Mouse (Mus musculus) retina, postnatal 7 days (tissue): Measurements from ENCODE around the gene Itprip.

Experiments
- DNase-seq: peaks from one replicate; pipeline ENCODE4 v3.0.0-alpha.2; 2012; ENCODE audit warnings: low read depth, low spot score

Itprip gene

GRCm38 (mm10) chr19:47919126-47919965 is at the start of gene Itprip, which contains the start of gene Cfap43:
Itprip (minus strand) TSS chr19:47919299.
Cfap43 (minus strand) TSS chr19:47919287.
- peak; percentile 43 for DNase-seq

DNA sequence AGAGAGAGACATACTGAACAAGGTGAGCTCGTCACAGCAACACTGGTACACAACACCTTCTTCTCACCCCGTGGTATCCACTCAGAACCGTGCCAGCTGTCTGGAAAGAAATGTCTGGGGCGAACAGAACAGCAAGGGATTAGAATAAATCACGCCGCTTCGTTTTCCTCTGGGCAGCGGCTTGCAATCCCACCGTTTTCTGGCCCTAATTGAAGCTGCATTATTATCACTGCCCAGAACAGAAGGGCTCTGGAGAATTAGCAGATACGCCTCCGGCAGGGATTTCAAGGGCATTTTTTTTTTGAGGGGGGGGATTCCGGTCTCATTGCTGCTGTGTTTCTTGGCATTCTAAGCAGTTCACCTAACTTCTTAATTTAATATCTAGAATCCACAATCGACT is 39.1 kb upstream of the Itprip start:
- DNase-seq = no peak

DNA sequence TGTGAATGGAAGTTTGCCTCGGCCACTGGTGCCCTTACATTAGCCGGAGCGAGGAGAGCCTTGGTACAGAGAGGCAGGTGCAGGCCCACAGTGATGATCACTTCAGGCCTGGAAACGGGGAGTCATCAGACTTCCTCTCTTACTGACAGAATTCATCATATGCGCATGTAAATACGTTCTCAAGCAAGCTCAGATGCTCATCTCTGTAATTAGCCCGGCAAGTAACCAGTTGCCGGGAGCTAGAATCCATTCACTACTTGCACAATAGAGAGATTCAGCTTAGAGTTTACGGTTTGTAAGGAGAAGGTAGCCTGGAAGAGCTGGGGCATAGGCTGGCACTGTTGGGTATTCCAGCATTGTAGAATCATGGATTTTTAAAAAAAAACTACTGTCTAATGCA is 34.1 kb upstream of the Itprip start:
- DNase-seq = no peak

GRCm38 (mm10) chr19:47950946-47951345 is 31.8 kb upstream of the Itprip start:
- no peak for DNase-seq

DNA sequence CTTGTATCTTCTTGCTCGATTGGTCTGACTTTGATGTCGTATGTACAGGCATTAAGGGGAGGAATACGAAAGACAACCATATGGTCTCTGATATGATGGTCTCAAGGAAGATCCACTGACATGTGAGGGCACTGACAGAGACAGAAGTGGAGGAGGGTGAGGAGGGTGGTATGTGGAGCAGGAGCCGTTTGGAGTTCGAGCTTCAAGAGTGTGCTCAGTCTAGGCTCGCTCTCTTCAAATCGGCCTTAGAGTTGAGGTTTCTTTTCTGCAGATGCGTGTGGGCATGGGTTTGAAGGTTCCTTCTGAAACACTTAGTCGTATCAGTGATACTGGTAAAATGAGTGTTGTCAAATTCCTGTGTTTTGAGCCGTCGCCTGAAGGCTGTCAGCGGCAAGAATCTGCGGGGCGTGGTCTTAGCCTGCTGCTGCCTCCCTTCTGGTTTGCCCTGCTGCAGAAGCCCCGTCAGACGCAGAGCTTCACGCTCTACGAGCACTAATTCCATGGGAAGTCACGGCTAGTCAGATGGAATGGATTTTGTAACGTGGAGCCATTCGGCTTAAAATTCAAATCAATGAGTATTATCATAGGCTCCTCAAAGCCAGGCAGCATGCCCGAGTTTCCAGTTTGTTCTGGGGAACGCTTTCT is 27.8 kb upstream of the Itprip start:
- DNase-seq = no peak

GRCm38 (mm10) chr19:47939361-47939760 is 20.3 kb upstream of the Itprip start:
- DNase-seq = no peak

GRCm38 (mm10) chr19:47937443-47938406 is 18.6 kb upstream of the Itprip start, which contains the start of gene Cfap58:
Cfap58 (plus strand) TSS chr19:47937675.
- DNase-seq = peak; percentile 54

GRCm38 (mm10) chr19:47936938-47937337 is 17.8 kb upstream of the Itprip start:
- DNase-seq = no peak

DNA sequence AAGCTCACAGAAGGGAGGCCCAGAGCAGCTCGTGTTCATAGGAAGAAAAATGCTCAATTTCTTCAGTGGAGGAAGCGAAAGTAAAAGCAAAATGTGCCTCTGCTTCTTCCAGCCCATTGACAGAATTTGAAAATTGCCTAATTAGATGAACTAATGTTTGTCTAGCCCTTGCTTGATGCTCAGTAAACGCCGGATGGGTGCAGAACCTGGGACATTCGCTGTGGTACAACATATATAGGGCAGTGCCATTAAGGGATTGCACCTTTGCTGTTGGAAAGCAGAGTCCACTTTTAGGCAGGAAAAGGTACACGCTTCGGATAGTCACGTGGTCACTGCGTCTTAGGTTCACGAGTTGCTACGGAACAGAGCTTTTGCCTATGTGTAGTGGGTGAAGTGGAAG is 17.4 kb upstream of the Itprip start:
- no peak for DNase-seq

GRCm38 (mm10) chr19:47935530-47935929 is 16.4 kb upstream of the Itprip start:
- DNase-seq = no peak

GRCm38 (mm10) chr19:47934636-47935238 is 15.6 kb upstream of the Itprip start:
- no peak for DNase-seq

GRCm38 (mm10) chr19:47934146-47934545 is 15.0 kb upstream of the Itprip start:
- no peak for DNase-seq

DNA sequence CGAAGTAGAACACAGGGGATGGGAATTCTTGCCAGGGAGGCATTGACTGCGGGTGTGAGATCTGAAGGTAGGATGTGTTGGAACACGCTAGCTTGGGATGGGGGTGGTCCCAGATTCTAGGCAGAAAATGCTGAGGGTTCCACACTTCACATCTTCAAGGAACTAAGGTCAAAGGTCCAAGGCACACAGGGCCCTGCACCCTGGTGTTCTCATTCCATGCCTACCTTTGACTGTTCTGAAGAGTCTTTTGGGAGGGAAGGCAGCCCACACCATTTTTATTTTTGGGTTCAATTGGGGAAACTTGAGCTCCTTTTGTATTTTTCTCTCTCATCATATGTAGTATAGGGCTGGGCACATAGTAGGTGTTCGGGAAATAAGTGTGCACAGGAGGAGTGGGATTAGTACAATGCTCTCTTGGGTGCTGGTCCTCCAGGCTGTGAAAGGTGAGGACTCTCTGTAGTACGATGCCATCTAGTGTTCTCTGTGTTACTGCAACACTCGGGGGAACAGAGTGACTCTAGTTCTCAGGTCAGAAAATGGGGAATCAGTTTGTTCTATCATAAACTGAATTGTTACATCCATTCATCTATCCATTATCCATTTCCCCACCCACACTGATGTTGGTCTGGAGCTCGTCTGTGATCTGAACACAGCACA is 13.0 kb upstream of the Itprip start:
- no peak for DNase-seq

GRCm38 (mm10) chr19:47929043-47929442 is 9.9 kb upstream of the Itprip start:
- no peak for DNase-seq

DNA sequence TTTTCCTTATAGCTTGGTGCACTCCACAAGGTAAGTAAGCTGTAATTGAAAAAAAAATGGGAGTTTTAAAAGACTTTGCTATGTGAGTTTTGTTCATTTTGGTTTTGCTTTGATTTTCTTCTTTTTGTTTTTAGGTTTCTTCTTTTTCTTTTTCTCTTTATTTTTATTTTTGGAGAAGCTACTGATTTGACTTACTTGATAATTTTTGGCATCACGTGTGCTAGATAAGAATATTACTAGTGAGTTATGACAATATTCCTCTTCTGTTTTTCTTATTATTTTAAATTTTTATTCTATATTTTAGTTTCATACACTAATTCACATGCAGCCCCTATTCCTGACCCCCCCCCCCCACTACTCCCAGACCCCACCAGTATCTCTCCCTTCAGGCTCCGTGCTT is 7.9 kb upstream of the Itprip start:
- DNase-seq = no peak

DNA sequence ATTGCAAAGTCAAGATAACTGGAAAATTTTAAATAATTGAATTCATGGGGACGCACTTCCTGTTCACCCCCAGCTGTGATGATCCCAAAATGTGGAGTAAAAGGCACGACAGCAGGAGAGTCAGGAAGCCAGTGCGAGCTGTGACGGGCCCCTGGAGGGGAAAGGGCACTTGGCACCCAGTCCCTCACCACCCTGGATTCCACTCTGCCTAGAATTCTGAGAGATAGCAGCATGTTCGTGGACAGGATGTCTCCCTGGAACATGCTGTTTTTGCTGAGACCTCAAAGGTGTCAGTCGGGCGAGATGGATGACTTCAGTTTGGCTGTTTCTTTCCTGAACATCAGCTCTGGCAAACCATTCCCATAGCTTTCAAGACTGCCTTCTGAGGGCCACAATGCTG is 6.7 kb upstream of the Itprip start:
- DNase-seq = no peak

- DNase-seq = no peak
Measured at GRCm38 (mm10) chr19:47919966-47920375, 872 bp upstream of the Itprip start.

DNA sequence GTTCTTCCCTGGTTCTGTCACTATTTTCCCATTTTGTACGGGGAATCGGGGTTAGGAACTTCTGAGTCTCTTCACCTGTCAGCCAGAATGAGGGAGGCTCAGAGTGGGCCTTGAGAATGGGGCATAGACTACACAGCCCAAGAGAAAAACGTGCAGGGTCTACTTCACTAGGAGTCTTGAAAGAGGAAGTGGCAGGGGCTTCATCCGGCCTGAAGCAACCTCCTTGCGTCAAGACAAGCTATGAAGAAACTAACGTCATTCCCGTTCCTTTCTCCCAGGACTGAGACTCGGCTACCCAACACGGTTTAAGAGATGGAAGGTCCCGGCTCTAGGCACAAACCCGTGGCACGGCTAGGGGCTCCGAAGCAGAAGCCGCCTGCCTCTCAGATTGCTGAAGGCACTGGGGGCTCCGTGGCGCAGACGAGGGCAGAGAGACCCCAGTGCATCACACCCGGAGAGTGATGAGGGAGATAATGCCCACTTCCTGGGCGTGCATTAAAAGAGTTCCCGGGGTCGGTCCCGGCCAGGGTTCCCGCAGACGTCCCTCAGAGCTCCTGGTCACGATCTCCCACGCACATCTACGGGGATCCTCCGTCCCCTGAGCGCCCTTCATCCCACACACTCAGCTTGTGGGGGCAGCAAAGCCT is 521 bp downstream of the Itprip start:
- DNase-seq = no peak

DNA sequence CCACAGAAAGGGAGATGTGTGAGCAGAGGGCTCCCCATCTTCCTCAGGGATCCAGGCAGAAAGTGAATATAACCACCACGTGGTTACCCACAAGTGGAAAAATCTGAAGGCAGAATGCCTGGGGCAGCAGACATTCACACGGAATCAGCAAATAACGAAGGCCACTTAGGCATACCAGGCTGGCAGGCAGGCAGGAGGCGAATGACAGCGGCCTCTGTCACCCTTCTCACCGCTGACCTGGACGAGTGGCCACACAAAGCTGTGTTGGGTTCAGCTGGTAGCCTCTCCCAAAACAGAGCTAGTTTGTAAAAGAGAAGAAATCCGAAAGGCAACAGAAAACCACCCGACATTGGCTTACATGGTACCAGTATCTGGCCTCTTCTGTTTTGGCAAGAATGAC is 1.1 kb downstream of the Itprip start:
- DNase-seq = no peak

DNA sequence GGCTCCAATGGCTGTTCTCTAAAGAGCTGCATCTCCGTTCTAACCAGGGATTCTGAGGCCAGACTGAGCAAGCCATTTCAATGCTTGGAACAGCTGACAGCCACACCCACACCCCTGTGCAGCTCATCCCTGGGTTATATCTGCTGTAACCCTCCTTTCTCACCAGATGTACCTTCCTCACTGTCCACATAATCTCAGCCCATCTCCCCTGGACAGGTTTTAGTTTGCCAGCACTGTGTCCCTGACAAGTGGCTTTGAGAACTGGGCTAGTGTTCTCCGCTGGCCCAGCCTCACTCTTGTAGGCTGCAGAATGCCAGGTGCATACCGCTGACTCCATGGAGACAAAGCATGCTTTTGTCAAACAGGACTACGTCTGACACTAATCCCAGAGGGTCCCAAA is 1.7 kb downstream of the Itprip start:
- no peak for DNase-seq
